Mouse (Mus musculus) lung, adult 2 months (tissue): Measurements from ENCODE around the gene Wwc2.

Experiments used
- CTCF ChIP-seq: fragments of 200-500 bp; IDR thresholded peaks from 2 replicates; pipeline ENCODE4 v1.5.1; 2011; ENCODE audit warnings: mild to moderate bottlenecking, low read length, control low read depth; ENCODE audit not compliant: insufficient read depth
- POLR2A ChIP-seq: fragments of 200-500 bp; IDR thresholded peaks from 2 replicates; pipeline ENCODE4 v1.6.1; 2011; ENCODE audit warnings: low read depth, mild to moderate bottlenecking, control low read depth, low read length, borderline replicate concordance; ENCODE audit errors: extremely low read depth

DNA sequence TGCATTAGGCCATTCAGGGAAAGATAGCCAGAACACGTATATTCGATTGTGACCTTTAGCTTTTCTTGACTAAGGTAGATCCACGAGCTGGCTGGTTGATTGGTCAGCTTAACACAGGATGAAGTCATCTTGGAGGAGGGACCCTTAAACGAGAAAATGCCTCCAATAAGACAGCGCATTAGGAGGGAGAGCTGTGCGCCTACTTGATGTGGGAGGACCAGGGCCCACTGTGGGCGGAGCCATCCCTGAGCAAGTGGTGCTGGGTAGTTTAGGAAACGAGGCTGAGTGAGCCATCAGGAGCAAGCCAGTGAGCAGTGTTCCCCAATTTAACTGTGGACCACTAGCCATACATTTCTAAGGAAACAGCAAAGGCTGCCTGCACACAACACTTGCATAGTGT, 11.8 kb upstream of the Wwc2 start:
- no peak for TF ChIP-seq CTCF
- TF ChIP-seq POLR2A: no peak
